Mouse (Mus musculus): ENCODE data around the gene Fam227a.
A peak's percentile ranks its signal among the peaks of the same experiment; 100 is the strongest.

Gene Fam227a

GRCm38 (mm10) chr15:79615501-79615900 lies 43.3 kb downstream of the Fam227a start:
- DNase-seq (ENCODE audit: low spot score in 2 of 2): no peak

- no peak for DNase-seq (ENCODE audit: low spot score in 2 of 2)
Measured at GRCm38 (mm10) chr15:79609226-79609625, 49.5 kb downstream of the Fam227a start.

GRCm38 (mm10) chr15:79608214-79608613 lies 50.5 kb downstream of the Fam227a start:
- DNase-seq (ENCODE audit: low spot score in 2 of 2): no peak

- DNase-seq (ENCODE audit: low spot score in 2 of 2): no peak
Measured at GRCm38 (mm10) chr15:79607757-79608156, 51.0 kb downstream of the Fam227a start.

DNA sequence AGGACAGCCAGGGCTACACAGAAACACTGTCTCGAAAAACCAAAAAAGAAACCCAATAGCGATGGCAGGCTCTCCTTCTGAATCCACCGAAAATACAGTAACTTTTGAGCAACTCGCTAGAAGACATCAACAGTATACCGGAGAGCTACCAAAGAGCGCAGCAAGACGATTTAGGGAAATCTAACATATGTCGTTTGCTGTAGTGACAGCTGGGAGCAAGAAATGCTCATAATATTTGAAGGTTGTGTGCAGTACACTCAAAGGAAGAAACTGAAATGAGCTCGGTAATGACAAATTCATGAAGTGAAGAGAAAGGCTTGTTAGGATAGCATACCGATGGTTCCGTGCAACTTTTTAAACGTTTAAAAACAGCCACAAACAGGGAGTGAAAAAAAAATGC lies 52.6 kb downstream of the Fam227a start:
- no peak for DNase-seq (ENCODE audit: low spot score in 2 of 2)

DNA sequence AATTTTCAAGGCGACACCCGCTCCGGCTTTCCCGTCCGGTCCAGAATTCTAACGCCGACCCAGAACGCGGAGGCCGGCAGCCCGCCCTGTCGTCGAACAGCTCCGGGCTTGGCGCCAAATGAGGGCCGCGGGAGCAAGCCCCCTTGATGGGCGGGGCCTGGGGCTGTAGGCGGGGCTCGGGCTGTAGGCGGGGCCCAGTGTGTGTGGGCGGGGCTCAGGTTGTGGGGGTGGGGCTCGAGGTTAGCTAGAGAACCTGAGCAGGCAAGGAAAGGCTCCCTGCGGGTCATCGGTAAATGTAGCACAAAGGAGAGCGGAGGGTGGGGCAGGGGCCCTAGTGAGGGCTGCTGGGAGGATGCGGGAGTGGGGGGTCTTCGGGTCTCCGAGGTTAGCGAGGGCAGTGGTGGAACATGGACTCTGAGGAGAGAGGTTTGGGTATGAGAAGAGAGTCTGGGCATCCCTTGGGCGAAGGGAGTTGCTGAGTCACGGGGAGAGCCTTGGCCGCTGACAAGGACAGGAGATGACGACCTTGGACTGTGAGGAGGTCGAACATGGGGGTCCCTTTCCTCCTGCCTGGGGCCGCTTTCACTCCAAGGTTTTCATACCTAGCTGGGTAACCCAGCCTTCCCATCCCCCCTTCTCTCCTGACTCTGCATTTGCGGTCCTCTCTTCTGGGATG lies 53.6 kb downstream of the Fam227a start, which contains the start of gene Dmc1:
Gene Dmc1, minus strand, starts transcription at position 120 of the 676 bp plus-strand sequence.
- DNase-seq (ENCODE audit: low spot score in 2 of 2): peak; percentile 53 to 79

- DNase-seq (ENCODE audit: low spot score in 2 of 2): no peak
Measured at GRCm38 (mm10) chr15:79600176-79600575, 58.6 kb downstream of the Fam227a start.

- no peak for DNase-seq (ENCODE audit: low spot score in 2 of 2)
Measured at GRCm38 (mm10) chr15:79598715-79599114, 60.0 kb downstream of the Fam227a start.

DNA sequence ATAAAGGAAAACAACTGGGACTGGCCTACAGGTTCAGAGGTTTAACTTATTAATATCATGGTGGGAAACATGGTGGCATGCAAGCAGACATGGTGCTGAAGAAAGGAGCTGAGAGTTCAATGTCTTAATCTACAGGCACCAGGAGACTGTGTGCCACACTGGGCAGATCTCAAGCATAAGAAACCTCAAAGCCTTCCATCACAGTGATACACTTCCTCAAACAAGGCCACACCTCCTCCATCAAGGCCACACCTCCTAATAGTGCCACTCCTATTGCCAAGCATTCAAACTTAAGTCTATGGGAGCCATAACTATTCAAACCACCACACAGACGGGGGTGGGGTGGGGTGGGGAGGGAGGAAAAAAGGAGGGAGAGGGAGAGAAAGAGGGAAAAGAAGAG lies 77.2 kb downstream of the Fam227a start:
- DNase-seq (ENCODE audit: low spot score in 2 of 2): no peak

DNA sequence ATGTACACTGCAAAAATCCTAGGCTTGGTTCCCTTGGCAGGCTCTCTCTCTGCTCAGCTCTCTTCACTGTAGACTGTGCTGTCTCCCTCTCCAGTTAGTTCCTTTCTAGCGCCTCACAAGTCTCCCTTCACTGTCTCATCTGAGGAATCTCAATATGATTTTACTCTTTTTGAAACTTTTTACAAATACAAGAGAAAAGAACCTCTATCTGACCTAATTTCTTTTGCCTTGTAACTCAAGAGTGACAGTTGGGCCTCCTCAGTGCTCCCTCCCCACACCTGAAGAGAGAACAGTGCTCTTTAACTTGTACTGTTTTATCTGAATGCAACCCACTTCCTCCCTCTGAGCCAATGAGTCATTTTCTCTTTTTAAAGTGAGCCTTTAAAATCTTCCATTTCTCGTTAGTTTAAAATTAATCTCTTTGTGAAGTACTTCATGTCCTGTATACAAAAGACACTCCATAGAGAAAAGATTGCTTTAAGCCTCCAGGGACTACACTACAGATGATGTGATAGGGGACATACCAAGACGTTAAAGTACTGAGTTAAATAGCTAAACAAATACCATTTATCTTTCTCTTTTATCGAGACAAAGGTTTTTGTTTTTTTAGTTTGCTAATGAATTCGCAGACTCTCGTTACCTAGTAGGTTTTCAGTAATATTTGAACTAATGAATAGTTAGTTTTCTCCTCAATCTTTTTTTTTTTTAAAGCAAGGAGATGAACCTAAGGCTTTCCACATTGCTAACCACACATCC lies 80.9 kb downstream of the Fam227a start:
- DNase-seq (ENCODE audit: low spot score in 2 of 2): no peak

GRCm38 (mm10) chr15:79576947-79577346 lies 81.8 kb downstream of the Fam227a start:
- no peak for DNase-seq (ENCODE audit: low spot score in 2 of 2)

DNA sequence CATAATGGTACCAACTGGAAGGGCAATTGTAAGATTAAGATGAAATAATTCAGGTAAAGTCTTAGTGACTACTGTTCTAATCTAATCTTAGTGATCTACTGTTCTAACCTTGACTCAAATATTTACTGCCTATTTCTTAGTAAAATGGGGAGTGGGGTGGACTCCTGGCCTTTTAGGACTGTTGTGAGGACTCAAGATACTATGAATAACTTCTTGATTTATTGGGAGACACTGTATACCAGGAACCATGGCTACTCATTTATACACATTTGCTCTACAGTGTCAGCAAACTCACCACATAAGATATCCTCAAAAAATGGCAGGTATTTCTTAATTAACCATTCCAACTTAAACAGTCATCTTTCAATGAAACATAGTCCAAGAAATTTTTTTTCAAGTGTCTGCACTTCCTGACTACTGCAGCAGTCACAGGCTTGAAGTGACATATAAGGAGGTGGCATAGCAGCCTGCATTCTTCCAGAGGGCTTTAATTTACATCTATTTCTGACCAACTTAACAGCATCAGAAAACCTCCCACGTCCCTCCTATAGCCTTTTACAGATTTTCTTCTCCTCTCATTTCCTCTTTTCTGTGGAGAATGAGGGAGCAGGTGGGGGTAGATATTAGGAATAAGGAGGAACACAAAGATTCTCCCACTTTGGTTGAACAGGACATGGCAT lies 83.1 kb downstream of the Fam227a start:
- no peak for DNase-seq (ENCODE audit: low spot score in 2 of 2)

DNA sequence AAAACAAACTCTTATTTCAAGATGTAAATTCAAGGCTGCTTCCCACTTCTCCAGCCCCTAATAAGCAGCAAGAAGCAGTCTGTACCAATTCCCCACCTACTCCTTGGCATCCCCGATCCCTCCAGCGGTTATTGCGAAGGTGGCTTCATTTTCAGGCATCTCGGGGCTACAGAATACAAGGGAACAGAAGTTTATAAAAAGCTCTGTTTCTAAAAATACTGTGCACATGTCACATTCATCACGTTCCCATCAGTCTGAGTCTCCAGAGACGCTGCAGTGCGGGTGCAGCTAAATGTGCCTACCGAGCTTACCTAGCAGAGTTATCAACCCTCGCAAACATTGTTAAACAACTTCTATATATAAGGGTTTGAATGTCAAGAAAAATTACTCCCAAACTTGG lies 96.3 kb downstream of the Fam227a start:
- DNase-seq (ENCODE audit: low spot score in 2 of 2): no peak

DNA sequence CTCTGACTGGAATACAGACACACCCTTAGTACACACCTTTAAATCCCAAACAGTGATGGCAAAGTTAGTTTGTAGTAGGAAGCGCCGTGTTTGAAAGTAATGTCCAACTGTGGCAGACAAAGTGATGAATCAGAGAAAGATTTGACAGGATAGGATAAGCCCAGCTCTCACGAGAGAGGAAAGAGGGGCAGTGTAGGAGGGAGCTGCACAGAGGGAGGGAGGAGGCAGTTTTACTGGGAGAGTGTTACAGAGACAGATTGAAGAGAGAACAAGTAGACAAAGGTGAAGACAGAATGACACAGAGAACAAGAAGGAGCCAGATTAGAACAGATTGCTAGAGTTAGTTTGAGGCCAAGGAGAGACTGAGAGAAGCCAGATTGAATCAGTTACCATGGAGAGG lies 99.1 kb downstream of the Fam227a start:
- DNase-seq (ENCODE audit: low spot score in 2 of 2): no peak

Data from spleen, postnatal 4 days (tissue).